Mouse (Mus musculus) c-Kit-positive CD71-positive TER-119-positive erythroid progenitor cells, embryonic 14.5 days (primary cell): Measurements from ENCODE around the gene Mapkap1.

Experiments
- DNase-seq: peaks from one replicate; pipeline ENCODE4 v3.0.0-alpha.2; 2013; ENCODE audit warnings: low spot score

The Mapkap1 gene

DNA sequence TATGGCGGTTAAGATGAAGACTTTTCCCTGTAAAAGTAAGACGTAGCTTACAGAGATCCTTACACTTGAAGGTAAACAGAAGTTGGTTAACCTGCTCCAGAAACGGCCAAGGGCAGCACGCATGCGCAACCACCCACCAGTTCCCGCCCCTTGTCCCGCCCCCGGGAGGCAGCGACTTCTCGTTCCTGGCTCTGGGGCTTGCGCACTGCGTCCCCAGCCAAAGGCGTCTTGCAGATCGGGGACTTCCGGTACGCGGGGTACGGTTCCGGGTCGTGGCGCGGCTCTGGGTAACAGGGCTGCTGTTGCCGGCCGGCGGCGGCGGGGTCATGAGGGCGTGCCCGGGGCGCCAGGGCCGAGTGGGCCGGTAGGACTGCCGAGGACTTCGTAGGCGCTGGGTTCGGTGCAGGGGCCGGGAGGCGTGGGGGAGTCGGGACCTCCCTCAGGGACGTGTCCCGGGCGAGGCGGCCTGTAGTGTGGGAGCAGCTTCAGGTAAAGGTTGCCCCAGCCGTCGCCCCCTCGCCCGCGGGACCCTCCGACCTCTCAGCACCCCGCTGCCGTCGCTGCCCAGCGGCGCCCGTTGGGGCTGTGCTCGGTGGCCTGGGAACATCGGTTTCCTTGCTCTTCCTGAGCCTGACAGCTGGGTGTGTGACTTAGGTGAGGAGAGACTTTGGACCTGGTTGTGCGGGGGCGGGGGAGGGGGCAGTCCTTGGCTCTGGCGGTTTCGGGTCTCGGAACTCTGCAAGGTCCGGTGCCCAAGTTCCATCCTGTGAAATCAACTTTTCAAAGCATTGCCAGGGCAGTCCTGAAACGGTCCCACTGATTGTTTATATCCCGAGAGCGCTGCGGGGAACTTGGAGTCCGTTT lies at the start of gene Mapkap1:
Mapkap1 (plus strand) TSS at position 171 of the 864 bp plus-strand sequence.
- DNase-seq = peak; percentile 94

DNA sequence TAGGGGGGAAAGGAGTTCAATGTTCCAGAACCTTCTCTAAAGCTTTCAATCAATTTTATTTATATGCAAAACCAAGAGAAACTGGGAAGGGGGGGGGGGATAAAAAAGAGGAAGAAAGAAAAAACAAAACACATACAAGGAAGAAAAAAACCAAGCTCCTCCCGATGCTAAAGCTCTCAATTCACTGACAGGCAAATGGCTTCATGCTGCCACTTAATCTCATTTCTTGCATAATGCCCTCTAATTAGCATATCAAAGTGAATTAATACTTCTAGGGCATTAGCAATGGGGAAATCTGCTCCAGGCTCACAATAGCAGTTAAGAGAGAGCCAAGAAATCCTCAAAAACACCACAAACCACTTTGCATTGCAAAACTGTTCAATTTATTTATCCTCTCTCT lies 42.9 kb upstream of the Mapkap1 start:
- no peak for DNase-seq

DNA sequence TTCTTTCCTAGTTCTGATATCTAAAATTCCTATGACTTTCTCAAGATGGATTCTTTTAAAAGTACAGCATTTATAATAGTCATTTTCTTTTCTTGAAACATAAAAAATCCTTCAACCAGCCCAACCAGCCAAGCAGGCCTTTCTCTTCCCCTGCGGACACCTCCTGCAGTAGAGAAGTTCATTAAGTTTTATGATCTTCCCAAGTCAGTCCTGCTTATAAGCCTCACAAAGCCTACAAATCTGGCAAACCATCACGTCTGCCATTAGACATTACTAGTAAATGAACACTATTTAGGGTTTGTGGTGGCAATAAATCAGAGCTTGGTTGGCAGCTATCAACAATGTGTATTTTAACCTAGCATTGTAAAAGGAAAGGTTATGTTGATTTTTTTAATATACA lies 39.5 kb upstream of the Mapkap1 start:
- DNase-seq = no peak

DNA sequence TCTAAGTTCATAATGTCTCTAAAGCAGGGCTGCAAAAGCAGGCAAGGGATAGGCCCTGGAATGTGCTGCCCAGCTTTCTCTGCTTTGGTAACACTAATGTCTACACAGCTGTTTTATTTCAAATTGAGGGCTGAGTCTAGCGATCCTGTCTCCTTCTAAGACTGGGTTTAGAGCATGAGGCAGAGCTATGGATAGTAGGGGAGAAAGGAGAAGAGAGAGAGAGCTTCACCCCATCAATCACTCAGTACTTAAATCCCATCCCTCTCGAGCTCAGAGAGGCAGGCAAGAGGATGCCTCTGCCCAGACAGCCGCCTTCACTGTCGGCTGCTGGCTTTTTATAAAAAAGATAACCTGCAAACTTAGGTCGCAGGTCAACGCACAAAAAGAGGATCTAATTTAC lies 38.2 kb upstream of the Mapkap1 start:
- DNase-seq = no peak

DNA sequence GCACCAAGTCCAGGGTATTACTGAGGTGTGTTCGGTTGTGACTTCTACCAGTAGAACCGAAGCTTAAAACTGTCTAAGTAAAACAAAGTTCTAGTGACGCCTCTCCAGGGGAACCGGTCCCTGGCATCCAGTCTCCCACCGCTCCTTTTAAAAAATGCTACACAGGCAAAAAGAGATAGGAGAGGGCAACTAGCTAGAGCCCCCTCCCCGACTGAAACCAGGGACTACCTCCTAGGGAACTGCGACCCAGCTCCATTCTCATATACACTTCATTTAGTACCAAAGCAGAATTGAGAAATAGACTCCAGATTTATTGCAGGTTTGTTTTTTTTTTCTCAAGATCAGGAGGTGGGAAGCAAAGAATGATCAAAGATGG lies 36.2 kb upstream of the Mapkap1 start:
- DNase-seq = no peak

DNA sequence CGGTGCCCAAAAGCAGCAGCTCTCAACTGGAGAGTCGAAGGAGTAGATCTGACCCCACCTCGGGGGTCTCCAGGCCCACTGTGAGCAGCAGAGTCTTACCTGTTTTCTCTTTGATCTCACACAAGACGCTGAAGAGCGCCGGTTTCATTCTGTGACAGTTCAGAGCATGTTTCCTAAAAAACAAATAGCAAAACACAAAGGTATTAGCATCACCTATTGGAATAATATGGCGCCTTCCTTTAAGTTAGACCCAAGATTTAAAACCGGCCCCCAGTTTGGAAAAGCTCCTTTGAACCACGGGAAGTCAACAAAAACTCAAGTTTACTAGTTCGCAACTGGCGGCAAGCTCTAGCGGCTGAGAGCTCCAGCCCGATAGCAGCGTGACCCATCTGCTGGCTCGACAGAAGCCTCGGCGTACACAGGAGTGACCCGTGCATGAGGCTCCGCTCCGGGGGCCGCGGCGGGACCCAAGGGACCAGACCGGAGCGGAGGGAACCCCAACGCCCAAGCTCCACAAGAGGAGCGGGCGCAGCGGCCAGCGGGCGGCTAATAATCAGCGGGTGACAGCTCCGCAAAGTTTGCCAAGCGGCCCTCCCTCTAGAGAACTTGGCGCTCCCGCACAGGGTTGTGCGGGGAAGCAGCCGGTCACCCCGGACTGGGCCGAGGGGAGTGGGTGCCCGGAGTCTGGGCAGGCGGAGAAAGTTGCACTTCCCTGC lies 35.7 kb upstream of the Mapkap1 start:
- DNase-seq = peak; percentile 44

DNA sequence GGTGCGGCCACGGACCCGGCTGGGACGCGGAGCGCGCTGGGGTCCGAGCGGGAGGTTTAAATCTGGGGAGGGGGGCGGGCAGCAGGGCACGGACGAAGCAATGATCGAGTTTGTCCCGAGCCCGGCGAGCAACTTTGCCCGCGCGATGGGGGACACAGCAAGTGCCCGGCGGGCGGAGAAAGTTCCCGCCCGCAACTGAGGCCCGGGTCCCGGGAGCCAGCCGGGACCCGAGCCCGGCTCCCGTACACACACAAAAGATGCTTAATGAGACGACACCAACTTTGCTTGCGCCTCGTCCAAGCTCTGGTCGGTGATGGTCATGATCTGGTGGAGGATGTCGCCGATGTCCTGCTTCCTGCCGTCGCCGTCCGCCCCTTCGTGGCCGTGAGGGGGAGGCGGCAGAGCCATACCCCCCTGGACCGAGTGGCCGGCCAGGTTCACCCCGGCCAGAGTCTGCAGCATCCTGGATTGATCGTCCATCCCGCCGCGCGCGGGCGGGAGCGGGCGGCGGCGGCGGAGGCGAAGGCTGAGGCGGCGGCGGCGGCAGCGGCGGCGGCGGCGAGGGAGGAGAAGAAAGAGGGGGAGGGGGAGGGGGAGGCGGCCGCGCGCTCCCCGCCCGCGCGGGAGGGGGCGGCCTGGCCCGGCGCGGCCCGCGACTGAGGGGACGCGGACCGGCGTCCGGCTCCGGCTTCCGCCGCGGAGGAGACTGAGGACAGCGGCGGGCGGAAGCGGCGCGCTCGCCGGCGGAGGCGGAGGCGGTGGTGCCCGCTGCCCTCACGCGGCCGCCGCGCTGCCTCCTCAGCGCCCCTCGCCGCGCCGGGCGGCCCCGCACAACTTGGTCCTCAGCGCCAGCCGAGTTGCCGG lies 34.9 kb upstream of the Mapkap1 start:
- peak; percentile 47 for DNase-seq

DNA sequence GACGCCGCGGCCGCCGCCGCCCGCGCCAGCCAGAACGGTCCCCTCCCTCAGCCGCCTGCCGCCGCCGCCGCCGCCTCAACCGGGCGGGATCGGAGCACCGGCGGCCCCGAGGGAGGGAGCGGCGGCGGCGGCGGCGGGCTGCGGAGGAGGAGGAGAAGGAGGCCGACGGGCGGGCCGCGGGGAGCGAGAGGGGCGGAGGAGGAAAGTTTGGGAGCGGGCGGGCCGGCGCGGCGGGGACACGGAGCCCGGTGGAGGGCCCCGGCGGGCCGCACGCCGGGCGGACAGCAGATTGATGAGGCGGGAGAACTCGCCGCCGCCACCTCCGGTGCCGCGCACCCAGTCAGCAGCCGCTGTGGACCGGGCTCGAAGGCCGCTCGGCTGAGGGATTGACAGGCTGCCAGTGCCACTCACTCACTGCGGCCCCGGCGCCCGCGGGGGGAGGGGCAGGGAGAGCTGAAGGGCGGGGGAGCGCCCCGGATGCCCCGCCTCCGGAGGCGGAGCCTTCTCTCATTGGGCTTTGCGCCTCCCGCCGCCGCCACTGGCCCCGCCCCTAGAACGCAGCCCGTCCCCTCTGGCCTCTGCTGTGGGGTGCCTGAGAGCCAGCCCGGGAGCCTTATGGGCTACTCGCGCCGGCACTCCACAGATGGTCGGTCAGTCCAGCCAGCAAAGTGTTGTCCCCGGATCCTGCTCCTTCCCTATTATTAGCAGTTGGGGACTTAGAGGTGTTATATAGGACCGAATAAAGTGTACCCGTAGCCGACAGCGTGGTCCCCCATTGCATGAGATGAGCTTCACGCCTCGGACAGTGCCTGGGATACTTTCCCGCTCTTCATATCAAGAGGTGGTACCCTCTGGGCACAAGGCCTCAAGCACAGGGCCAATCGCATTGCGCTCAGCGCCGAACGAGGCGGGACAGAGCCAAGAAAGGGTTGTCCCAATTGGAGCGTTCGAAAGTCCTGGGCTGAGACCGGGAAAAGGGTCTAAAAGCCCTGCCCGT lies 34.0 kb upstream of the Mapkap1 start, which contains the start of gene Pbx3:
Pbx3 (minus strand) TSS at position 838 of the 997 bp plus-strand sequence.
- DNase-seq = peak; percentile 97

DNA sequence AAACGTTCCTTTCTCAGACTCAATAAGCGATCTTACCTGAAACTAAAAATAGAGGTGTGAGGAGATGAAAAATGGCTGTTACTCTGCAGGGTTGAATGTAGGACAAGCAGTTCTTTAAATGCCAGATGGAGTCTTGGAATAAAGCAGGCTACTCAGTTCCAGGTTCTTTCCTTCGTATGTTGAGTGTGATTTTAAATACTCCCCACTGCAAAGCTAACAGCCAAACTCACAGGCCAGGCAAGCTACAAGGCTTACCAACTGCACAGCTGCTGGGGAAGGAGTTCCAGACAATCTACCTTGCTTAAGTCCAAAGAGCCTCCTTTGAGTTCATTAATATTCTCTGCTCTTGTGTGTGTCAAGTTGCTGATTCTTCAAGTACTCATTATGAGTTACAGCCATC lies 32.7 kb upstream of the Mapkap1 start:
- DNase-seq = no peak

DNA sequence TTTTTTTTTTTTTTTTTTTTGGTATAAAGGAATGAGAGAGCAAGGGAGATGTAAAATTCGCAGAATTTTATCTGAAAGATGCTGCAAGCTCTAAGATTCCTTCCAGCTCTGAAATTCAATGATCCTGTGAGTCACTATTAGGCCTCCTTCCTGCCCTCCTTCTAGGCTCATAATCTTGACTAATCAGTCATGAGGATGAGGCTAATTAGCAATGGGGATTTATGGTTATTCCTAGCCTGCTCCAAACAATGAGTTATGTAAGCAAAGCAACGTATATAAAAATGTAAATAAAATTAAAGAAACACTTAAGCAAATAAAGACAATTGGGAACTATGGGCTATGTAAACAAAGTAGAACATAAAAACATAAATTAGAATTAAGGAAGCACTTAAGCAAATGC lies 32.2 kb upstream of the Mapkap1 start:
- no peak for DNase-seq

DNA sequence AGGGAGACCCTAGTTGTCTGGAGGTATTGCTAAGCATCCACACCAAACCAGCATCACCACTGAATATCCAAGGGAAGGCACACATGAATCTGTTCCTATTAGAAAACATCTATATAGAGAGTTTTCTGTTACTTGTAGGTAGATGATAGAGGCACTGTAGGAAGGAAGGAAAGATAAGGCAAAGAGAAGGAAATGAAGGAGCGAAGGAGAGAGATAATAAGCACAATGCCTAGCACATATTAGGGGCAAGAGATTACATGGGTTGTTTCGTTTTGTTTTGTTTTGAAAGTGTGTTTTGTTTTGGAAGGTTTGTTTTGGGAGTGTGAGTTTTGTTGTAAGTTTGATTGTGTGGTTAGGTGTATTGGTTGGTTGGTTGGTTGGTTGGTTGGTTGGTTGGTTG lies 27.6 kb upstream of the Mapkap1 start:
- no peak for DNase-seq

DNA sequence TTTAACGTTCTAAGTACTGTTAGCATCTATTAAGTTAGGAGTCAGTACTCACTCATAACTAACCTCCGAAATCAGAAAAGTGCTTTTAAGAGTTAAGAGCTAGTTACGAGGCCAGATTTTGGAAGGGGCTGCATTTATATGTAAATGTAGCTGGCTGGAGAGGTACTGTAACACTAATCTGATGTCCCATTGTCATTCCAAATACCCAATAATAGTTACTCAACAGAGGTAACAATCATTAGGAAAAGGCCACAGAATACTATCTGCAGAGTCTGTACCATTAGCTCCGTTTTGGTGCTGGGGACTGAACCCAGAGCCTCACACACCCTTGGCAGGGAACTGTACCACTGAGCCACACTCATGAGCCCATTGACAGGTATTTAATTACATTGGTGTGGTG lies 7.0 kb upstream of the Mapkap1 start:
- no peak for DNase-seq

DNA sequence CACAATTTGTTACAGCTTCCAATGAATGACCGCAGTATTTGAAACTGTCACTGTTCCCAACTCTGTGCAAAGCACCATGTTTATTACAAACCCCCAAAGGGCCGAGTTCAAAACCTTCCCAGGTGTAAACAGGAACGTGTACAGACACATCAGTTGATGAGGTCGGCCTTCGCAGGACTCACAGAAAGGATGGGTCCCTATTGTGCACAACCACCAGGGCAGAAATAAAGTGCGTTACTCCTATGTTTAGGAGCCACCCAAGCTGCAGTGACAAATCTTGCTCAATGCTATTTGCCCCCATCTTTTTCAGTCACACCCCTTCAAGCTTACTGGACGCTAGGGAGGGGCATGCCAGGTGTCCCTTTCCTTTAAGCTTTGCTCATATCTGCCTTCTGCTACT lies 1.0 kb downstream of the Mapkap1 start:
- peak; percentile 14 for DNase-seq

DNA sequence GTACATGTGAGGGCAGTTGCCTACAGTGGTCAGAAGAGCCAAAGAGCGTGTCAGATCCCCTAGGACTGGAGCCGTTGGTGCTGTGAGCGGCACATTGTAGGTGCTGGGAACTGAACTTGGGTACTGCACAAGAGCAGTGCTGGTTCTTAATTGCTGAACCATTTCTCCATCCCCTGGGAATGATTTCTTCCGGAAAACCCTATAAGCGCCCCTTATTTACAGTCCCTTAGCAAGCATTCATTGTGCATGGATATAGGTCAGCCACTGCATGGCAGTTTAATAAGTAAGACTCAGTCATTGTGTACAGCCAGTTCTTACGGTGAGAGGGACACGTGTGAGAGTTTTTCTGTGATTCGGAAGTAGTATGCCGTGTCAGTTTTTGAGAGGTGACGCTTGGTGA lies 1.8 kb downstream of the Mapkap1 start:
- no peak for DNase-seq

DNA sequence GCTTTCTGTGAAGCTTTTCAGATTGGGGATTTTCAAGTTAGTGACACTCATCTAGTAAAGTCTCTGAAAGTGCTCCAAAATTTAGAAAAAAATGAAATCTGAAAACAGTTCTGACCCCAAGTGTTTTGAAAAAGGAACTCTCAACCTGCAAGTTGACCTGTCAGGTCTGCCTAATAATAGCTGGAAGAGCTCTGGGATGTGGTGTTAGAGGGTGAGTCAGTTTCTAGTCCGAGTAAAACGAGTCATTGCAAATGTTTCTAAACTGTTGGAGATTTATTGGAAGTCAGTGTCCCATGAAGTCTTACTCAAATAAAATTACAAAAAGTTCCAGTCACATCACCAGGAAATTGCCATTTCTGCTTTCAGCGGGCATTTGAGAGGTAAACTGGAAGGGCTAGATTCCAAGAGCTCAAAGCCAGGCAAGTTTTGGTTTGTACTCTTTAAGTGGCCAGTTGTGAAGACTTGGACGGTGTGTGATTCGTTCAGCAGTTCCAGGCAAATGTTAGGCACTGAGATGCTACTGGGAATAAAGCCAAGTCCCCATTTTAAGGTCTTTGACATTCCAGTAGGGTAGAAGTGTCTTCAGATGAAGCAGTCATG lies 3.3 kb downstream of the Mapkap1 start:
- DNase-seq = no peak

DNA sequence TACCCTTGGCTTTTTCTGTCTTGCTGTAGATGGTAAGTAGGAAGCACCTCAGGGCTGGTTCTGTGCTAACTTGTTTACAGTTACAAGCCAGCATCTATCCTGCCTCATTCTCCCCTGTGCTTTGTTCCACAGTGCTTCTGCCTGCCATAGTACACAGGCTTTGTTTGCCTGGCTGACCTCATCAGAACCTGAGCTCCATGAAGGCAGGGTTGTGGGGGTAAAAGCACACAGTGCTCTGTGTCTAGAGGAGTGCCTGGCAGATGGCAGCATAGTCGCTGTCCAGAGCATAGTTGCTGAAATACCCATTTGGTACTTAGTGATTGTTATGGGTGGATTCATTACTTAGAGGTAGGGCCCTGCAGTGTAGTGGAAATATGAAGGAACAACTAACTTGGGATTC lies 13.7 kb downstream of the Mapkap1 start:
- no peak for DNase-seq

DNA sequence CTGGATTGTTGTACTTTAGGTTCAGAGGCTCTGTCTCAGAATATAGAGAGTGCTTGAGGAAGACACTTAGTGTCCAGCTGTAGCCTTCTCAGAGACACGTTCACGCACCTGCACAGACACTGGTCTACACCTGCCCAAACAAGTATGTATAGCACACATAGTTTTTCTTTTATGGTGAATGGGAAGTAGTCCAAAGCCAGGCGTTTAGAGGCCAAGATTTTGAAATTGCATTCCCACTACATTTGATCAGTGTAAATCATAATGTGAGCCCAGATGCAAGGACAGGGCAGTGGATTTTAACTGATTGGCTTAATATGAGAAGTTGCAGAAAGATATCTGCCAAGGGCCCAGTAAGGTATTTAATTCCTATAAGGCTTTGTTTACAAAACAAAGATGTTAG lies 17.6 kb downstream of the Mapkap1 start:
- no peak for DNase-seq

DNA sequence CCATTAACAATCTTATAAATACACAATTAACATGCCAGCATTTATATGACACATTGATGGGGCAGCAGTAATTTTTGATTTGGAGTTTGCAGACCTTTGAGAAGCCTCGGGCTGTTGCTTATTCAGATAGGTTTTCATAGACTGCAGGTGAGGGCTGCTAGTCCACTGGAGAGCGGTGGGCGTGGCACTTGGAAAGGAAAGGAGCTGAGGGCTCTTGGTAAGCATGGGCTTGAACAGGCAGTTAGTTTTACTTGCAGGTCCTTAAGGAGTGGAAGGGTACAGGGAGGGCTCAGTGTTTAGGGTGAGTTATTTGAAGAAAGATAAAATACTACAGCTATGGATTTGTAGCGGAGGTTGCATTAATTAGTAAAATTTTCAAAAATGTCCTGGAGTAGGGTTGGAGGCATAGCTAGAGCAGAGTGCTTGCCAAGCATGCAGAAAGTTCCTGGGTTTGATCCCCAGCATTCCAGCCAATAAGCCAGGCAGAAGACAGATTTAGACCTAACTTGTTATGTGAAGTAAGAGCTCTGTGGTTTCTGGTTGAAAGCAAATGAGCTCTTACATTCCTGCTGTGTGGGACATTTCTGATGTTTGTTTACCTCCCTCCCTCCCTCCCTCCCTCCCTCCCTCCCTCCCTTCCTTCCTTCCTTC lies 19.1 kb downstream of the Mapkap1 start:
- no peak for DNase-seq

DNA sequence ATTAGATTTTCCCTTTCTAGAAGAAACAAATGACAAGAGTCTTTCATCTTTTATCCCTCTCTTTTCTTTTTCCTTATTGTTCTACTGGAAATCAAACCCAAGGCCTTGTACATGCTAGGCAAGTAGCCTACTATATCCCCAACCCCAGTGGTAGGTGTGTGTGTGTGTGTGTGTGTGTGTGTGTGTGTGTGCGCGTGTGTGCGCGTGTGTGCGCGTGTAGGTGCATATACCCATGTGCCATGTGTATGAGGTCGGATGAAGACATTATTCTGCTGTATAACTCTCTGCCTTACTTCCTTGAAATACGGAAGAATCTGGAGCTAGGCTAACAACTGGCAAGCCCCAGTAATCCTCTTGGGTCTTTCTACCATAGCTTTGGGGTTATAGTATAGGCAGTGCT lies 24.1 kb downstream of the Mapkap1 start:
- DNase-seq = no peak

DNA sequence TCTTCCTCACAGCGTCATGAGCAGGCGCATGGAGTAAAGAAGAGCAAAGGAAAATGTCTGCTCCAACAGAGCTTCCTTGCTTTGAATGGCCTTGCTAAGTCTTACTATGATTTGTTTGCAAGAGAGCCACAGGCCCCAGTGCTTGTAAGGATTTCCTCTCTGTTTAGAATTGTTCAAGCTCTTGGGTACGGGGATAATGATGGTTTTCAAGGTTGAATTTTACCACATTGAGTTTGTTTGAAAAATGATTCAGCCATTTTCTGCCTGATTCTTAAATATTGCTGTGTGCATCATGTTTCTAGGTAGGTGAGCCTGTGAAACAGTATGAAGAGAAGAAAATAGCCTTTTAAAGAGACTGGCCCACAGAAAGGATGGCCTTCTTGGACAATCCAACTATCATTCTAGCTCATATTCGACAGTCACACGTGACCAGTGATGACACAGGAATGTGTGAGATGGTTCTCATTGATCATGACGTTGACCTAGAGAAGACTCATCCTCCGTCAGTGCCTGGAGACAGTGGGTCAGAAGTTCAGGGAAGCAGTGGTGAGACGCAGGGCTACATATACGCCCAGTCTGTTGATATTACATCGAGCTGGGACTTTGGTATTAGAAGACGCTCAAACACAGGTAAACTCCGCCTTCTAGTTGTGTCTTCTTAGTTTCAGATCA lies 25.3 kb downstream of the Mapkap1 start:
- no peak for DNase-seq
